Comparison of ENCODE assay signal across 7 mouse cellular contexts in genomic region chr11:62575297-62575658, GRCm38 (mm10). TPM values are rescaled to one million over a fixed set of nuclear protein-coding genes. Genes with fewer than 3 reads are reported as not detected.
DNase-seq lines count a peak whose midpoint lies in the region; ATAC-seq lines count a peak whose summit lies in the region.

No protein-coding gene starts in this region.

- no peak overlapping the region for H3K9ac ChIP-seq in limb, embryonic 11.5 days (ENCODE audit: low read length)
- H3K9ac ChIP-seq in midbrain, embryonic 13.5 days (replicated peaks): peak overlapping the region; percentile 77

- no peaks in the 10 kb centered on the region for H3K9me3 ChIP-seq in embryonic facial prominence, embryonic 10.5 days
- H3K9me3 ChIP-seq in limb, embryonic 11.5 days (ENCODE audit: control insufficient read depth, low read length): no peaks in the 10 kb centered on the region
- no peaks in the 10 kb centered on the region for H3K9me3 ChIP-seq in midbrain, embryonic 13.5 days

- H3K36me3 ChIP-seq in embryonic facial prominence, embryonic 10.5 days (replicated peaks): no peaks in the 10 kb centered on the region
- H3K36me3 ChIP-seq in limb, embryonic 11.5 days (ENCODE audit: control insufficient read depth, insufficient read depth, low read length): no peaks in the 10 kb centered on the region
- H3K36me3 ChIP-seq in midbrain, embryonic 13.5 days: no peaks in the 10 kb centered on the region

- WGBS in embryonic facial prominence, embryonic 10.5 days: 4% methylated on average over 9 of the region's 9 CpGs
- WGBS in limb, embryonic 11.5 days: 1% methylated on average over 9 of the region's 9 CpGs
- WGBS in midbrain, embryonic 13.5 days: 1% methylated on average over 9 of the region's 9 CpGs

- peak overlapping the region; percentile 65 for H3K27ac ChIP-seq in embryonic facial prominence, embryonic 10.5 days (replicated peaks)
- H3K27ac ChIP-seq in limb, embryonic 11.5 days (replicated peaks; ENCODE audit: low read depth, low read length): no peak overlapping the region
- peak overlapping the region; percentile 72; the same call in 1 of the 2 replicates for H3K27ac ChIP-seq in midbrain, embryonic 13.5 days

- H3K4me2 ChIP-seq in limb, embryonic 11.5 days (ENCODE audit: low read depth, severe bottlenecking): peak overlapping the region; percentile 94
- peak overlapping the region; percentile 93 for H3K4me2 ChIP-seq in midbrain, embryonic 13.5 days (replicated peaks)

- peaks cover 14% of the 10 kb centered on the region for H3K4me1 ChIP-seq in embryonic facial prominence, embryonic 10.5 days
- no peaks in the 10 kb centered on the region for H3K4me1 ChIP-seq in limb, embryonic 11.5 days (ENCODE audit: control insufficient read depth, insufficient read depth, low read length)
- peaks cover 18% of the 10 kb centered on the region for H3K4me1 ChIP-seq in midbrain, embryonic 13.5 days (replicated peaks)

- H3K27me3 ChIP-seq in embryonic facial prominence, embryonic 10.5 days (replicated peaks; ENCODE audit: low read depth, poor library complexity, severe bottlenecking): peaks cover 31% of the 10 kb centered on the region
- H3K27me3 ChIP-seq in limb, embryonic 11.5 days (ENCODE audit: control insufficient read depth, insufficient read depth, low read length): 0 out of 2 replicates have a peak, but pooled peaks cover 4% of the 10 kb centered on the region
- peaks cover 5% of the 10 kb centered on the region; the same call in 1 of the 2 replicates for H3K27me3 ChIP-seq in midbrain, embryonic 13.5 days

- peak; percentile 91 for DNase-seq in adrenal gland, postnatal 10 days
- peak; percentile 89 for DNase-seq in embryonic facial prominence, embryonic 10.5 days (ENCODE audit: low spot score)
- peak; percentile 98 for DNase-seq in heart, adult 11 months
- DNase-seq in kidney, adult 18-20 months: peak; percentile 91
- DNase-seq in limb, embryonic 11.5 days (ENCODE audit: low spot score): peak; percentile 96
- DNase-seq in spleen, adult 12 weeks (ENCODE audit: low spot score): peak; percentile 82

- H3K4me3 ChIP-seq in embryonic facial prominence, embryonic 10.5 days: peak overlapping the region; percentile 67
- peak overlapping the region; percentile 42 for H3K4me3 ChIP-seq in limb, embryonic 11.5 days (ENCODE audit: low read depth, low read length)
- peak overlapping the region; percentile 57 for H3K4me3 ChIP-seq in midbrain, embryonic 13.5 days (replicated peaks)

- peak; percentile 39; the same call in 1 of the 2 replicates for ATAC-seq in limb, embryonic 11.5 days (ENCODE audit: insufficient number of reproducible peaks, low FRiP score, low TSS enrichment, low read depth)
- ATAC-seq in midbrain, embryonic 13.5 days: peak; percentile 81

RNA-seq across cellular contexts. Expression of gene Trpv2, which starts 1.0 kb away (rescaled TPM):
- total RNA-seq in adrenal gland, postnatal 10 days (2021): 1 to 10 TPM; 5.0 to 5.6 TPM
- 2.6 and 3.8 TPM in 2 replicates for polyA plus RNA-seq in embryonic facial prominence, embryonic 10.5 days (2016; fragmentation: Nextera tagmentation; extraction: Ambion mirVana)
- polyA plus RNA-seq in limb, embryonic 11.5 days (2014; fragmentation: Nextera tagmentation; extraction: Ambion mirVana): 0.69 and 1.4 TPM in 2 replicates
- 20.7 TPM in 2 replicates for polyA plus RNA-seq in midbrain, embryonic 13.5 days (2015; fragmentation: Nextera tagmentation; extraction: Ambion mirVana)

RNA-seq across cellular contexts. Expression of gene Ubb, which starts 24.3 kb away (rescaled TPM):
- 1,000 to 10,000 TPM; 1,093 to 1,186 TPM for total RNA-seq in adrenal gland, postnatal 10 days (2021)
- 3,487 and 3,558 TPM in 2 replicates for polyA plus RNA-seq in embryonic facial prominence, embryonic 10.5 days (2016; fragmentation: Nextera tagmentation; extraction: Ambion mirVana)
- polyA plus RNA-seq in limb, embryonic 11.5 days (2014; fragmentation: Nextera tagmentation; extraction: Ambion mirVana): 3,696 and 3,837 TPM in 2 replicates
- 4,691 and 4,901 TPM in 2 replicates for polyA plus RNA-seq in midbrain, embryonic 13.5 days (2015; fragmentation: Nextera tagmentation; extraction: Ambion mirVana)

RNA-seq across cellular contexts. Expression of gene Cenpv, which starts 36.2 kb away (rescaled TPM):
- total RNA-seq in adrenal gland, postnatal 10 days (2021): 10 to 100 TPM; 40.0 to 48.8 TPM
- polyA plus RNA-seq in embryonic facial prominence, embryonic 10.5 days (2016; fragmentation: Nextera tagmentation; extraction: Ambion mirVana): 23.0 and 25.4 TPM in 2 replicates
- 47.8 and 53.8 TPM in 2 replicates for polyA plus RNA-seq in limb, embryonic 11.5 days (2014; fragmentation: Nextera tagmentation; extraction: Ambion mirVana)
- polyA plus RNA-seq in midbrain, embryonic 13.5 days (2015; fragmentation: Nextera tagmentation; extraction: Ambion mirVana): 52.8 and 65.6 TPM in 2 replicates
